Mouse (Mus musculus) gastrocnemius, postnatal 10 days (tissue): Measurements from ENCODE around the gene Rnf223. TPM values are rescaled to one million over a fixed set of nuclear protein-coding genes. Genes with fewer than 3 reads are reported as not detected.
"Not testable (repeated sequence)": the region's sequence is repeated elsewhere in the genome, so short reads cannot be mapped to it uniquely, and the experiment has no call there.

Experiments
- DNase-seq: peaks from one replicate; pipeline ENCODE4 v3.0.0; 2021; ENCODE audit warnings: mixed read lengths
- total RNA-seq, 2 experiments: library from RNA; stranded (reverse); gene quantifications; 2 replicates each; pipeline ENCODE4 v1.2.3; 2021

Gene Rnf223
- total RNA-seq, 2 experiments from 2014 or later: 0.14 to 0.16 TPM

- DNase-seq: no peak
Measured at GRCm38 (mm10) chr4:156130940-156131339, 627 bp downstream of the Rnf223 start.

- DNase-seq: no peak
Measured at GRCm38 (mm10) chr4:156133334-156133733, 3.0 kb downstream of the Rnf223 start.

- no peak for DNase-seq
Measured at GRCm38 (mm10) chr4:156133943-156134605, 3.8 kb downstream of the Rnf223 start.

- no peak for DNase-seq
Measured at GRCm38 (mm10) chr4:156135112-156135511, 4.8 kb downstream of the Rnf223 start.

- no peak for DNase-seq
Measured at GRCm38 (mm10) chr4:156135801-156136200, 5.5 kb downstream of the Rnf223 start.

- no peak for DNase-seq
Measured at GRCm38 (mm10) chr4:156136285-156137100, 6.2 kb downstream of the Rnf223 start.

GRCm38 (mm10) chr4:156150887-156151286, 20.6 kb downstream of the Rnf223 start:
- DNase-seq: not testable (repeated sequence)

GRCm38 (mm10) chr4:156154771-156155170, 24.5 kb downstream of the Rnf223 start:
- DNase-seq: peak; percentile 1

GRCm38 (mm10) chr4:156166477-156166876, 36.2 kb downstream of the Rnf223 start:
- no peak for DNase-seq

- no peak for DNase-seq
Measured at GRCm38 (mm10) chr4:156168611-156169010, 38.3 kb downstream of the Rnf223 start.

- no peak for DNase-seq
Measured at GRCm38 (mm10) chr4:156169129-156169528, 38.8 kb downstream of the Rnf223 start.

GRCm38 (mm10) chr4:156171828-156172227, 41.5 kb downstream of the Rnf223 start:
- no peak for DNase-seq

- DNase-seq: no peak
Measured at GRCm38 (mm10) chr4:156177630-156178029, 47.3 kb downstream of the Rnf223 start.

Other genes starting within 250 kb of the Rnf223 start
- gene Pusl1, start 238.7 kb upstream of the Rnf223 start, total RNA-seq: 10 to 100 TPM; 16.9 to 23.6 TPM
- gene Acap3, start 238.7 kb upstream of the Rnf223 start, total RNA-seq: 10 to 100 TPM; 13.8 to 23.1 TPM
- 10 to 100 TPM; 62.1 to 67.2 TPM for gene Ube2j2, start 186.7 kb upstream of the Rnf223 start, total RNA-seq
- gene C1qtnf12, start 168.2 kb upstream of the Rnf223 start, total RNA-seq: 10 to 100 TPM; 20.8 to 23.1 TPM
- 1 to 10 TPM; 3.1 to 3.8 TPM for gene B3galt6, start 137.9 kb upstream of the Rnf223 start, total RNA-seq
- gene Sdf4, start 137.6 kb upstream of the Rnf223 start, total RNA-seq: 10 to 100 TPM; 87.9 to 96.0 TPM
- under 1 TPM; 0.31 to 0.93 TPM for gene Tnfrsf4, start 116.7 kb upstream of the Rnf223 start, total RNA-seq
- under 1 TPM in 1 of 2 experiments, not detected in 1; 0.36 TPM for gene Tnfrsf18, start 104.3 kb upstream of the Rnf223 start, total RNA-seq
- gene Ttll10, start 71.1 kb upstream of the Rnf223 start, total RNA-seq: not detected
- 1 to 10 TPM; 3.0 to 5.8 TPM for gene 9430015G10Rik, start 20.5 kb upstream of the Rnf223 start, total RNA-seq
- 10 to 100 TPM; 31.4 to 40.8 TPM for gene Agrn, start 67.0 kb downstream of the Rnf223 start, total RNA-seq
- gene Isg15, start 70.3 kb downstream of the Rnf223 start, total RNA-seq: under 1 TPM in 1 of 2 experiments, not detected in 1; 0.33 TPM
- 1 to 10 TPM; 2.7 to 3.2 TPM for gene AW011738, start 72.8 kb downstream of the Rnf223 start, total RNA-seq
- 10 to 100 TPM; 41.4 to 50.3 TPM for gene Perm1, start 85.4 kb downstream of the Rnf223 start, total RNA-seq
- 1 to 10 TPM; 6.5 to 8.7 TPM for gene Plekhn1, start 104.3 kb downstream of the Rnf223 start, total RNA-seq
- 10 to 100 TPM; 28.3 to 31.8 TPM for gene Noc2l, start 105.5 kb downstream of the Rnf223 start, total RNA-seq
- under 1 TPM; 0.35 to 0.79 TPM for gene Samd11, start 125.1 kb downstream of the Rnf223 start, total RNA-seq
- not detected for gene Vmn2r-ps159, start 200.6 kb downstream of the Rnf223 start, total RNA-seq